Mouse (Mus musculus) MEL (cell line): ENCODE data around the gene Pik3c2b.

Experiments used
- CHD1 ChIP-seq: IDR thresholded peaks from 2 replicates; pipeline ENCODE4 v1.6.1; 2012; ENCODE audit warnings: low read depth, mild to moderate bottlenecking, inconsistent platforms, low read length, improper control_type of control experiment
- CTCF ChIP-seq, 3 experiments: IDR thresholded peaks in 2 of 3; conservative IDR thresholded peaks in 1 of 3; 2 replicates each; pipeline ENCODE4 v1.5.1; 2011 to 2012; ENCODE audit warnings: low read length in 3 of 3, low read depth in 2 of 3, mild to moderate bottlenecking in 2 of 3, improper control_type of control experiment in 1 of 3, inconsistent platforms in 1 of 3, mixed read lengths in 1 of 3, moderate library complexity in 1 of 3; ENCODE audit not compliant: control insufficient read depth in 1 of 3, insufficient read depth in 1 of 3, poor library complexity in 1 of 3, severe bottlenecking in 1 of 3
- EP300 ChIP-seq, 2 experiments: IDR thresholded peaks; 2 replicates each; pipeline ENCODE4 v1.6.1; 2011; ENCODE audit warnings: improper control_type of control experiment in 2 of 2, low read length in 2 of 2, low read depth in 1 of 2, mild to moderate bottlenecking in 1 of 2
- KAT2A ChIP-seq: conservative IDR thresholded peaks from 2 replicates; pipeline ENCODE4 v1.6.1; 2012; ENCODE audit warnings: low read depth, low read length, improper control_type of control experiment, inconsistent platforms
- MAFK ChIP-seq: IDR thresholded peaks from 2 replicates; pipeline ENCODE4 v1.6.1; 2011; ENCODE audit warnings: low read depth, mild to moderate bottlenecking, low read length, improper control_type of control experiment, borderline replicate concordance
- MAZ ChIP-seq: IDR thresholded peaks from 2 replicates; pipeline ENCODE4 v1.6.1; 2012; ENCODE audit warnings: low read depth, mild to moderate bottlenecking, inconsistent platforms, low read length, improper control_type of control experiment
- MEF2A ChIP-seq: IDR thresholded peaks from 2 replicates; pipeline ENCODE4 v1.6.1; 2014; ENCODE audit warnings: low read depth, mild to moderate bottlenecking, inconsistent platforms, low read length, improper control_type of control experiment; ENCODE audit not compliant: poor library complexity, insufficient replicate concordance, severe bottlenecking; ENCODE audit errors: extremely low read depth
- MYC ChIP-seq: IDR thresholded peaks from 2 replicates; pipeline ENCODE4 v1.6.1; 2011; ENCODE audit warnings: low read depth, mild to moderate bottlenecking, low read length, improper control_type of control experiment, moderate library complexity
- NELFE ChIP-seq: IDR thresholded peaks from 2 replicates; pipeline ENCODE4 v1.6.1; 2011; ENCODE audit warnings: low read depth, low read length, improper control_type of control experiment
- POLR2A ChIP-seq, 2 experiments: IDR thresholded peaks; 2 replicates each; pipeline ENCODE4 v1.6.1; 2011 to 2012; ENCODE audit warnings: low read length in 2 of 2, mild to moderate bottlenecking in 2 of 2, control low read depth in 1 of 2, improper control_type of control experiment in 1 of 2, low read depth in 1 of 2, moderate library complexity in 1 of 2; ENCODE audit not compliant: control insufficient read depth in 1 of 2, insufficient read depth in 1 of 2, poor library complexity in 1 of 2
- RAD21 ChIP-seq: IDR thresholded peaks from 2 replicates; pipeline ENCODE4 v1.6.1; 2011; ENCODE audit warnings: mild to moderate bottlenecking, low read depth, low read length, improper control_type of control experiment
- TAL1 ChIP-seq: IDR thresholded peaks from 2 replicates; pipeline ENCODE4 v1.6.1; 2012; ENCODE audit warnings: mild to moderate bottlenecking, inconsistent platforms, low read length, moderate library complexity, mixed read lengths

DNA sequence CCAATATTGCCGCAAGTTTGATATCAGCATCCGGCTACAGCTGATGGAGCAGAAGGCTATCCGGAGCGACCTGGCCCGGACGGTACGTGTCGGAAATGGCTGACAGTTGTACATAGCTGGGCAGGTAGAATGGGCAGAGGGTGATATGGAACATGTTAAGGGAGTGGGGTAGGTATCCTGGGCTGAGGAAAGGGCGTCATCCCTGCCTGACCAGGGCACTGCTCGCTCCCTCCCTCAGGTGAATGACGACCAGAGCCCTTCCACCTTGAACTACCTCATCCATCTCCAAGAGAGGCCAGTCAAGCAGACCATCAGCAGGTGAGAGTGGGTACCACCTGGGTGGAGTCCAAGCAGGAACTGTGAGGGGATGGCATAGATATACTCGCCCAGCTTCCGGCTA lies 29.1 kb downstream of the Pik3c2b start:
- TF ChIP-seq TAL1 = no peak
- TF ChIP-seq CHD1 = no peak
- TF ChIP-seq KAT2A = no peak
- TF ChIP-seq EP300 (IDR thresholded peaks at IDR 0.05; ENCODE audit: low read depth in 1 of 2, low read length in 2 of 2) = no peak
- TF ChIP-seq MEF2A = no peak
- TF ChIP-seq MYC = no peak
- TF ChIP-seq CTCF (IDR thresholded peaks at IDR 0.05 in 2 of 3, conservative IDR thresholded peaks at IDR 0.05 in 1 of 3; ENCODE audit: control insufficient read depth in 1 of 3, insufficient read depth in 1 of 3, low read depth in 2 of 3, low read length in 3 of 3, poor library complexity in 1 of 3, severe bottlenecking in 1 of 3) = no peak
- no peak for TF ChIP-seq POLR2A (IDR thresholded peaks at IDR 0.05; ENCODE audit: control insufficient read depth in 1 of 2, insufficient read depth in 1 of 2, low read depth in 1 of 2, low read length in 2 of 2, poor library complexity in 1 of 2)
- TF ChIP-seq MAFK = no peak
- TF ChIP-seq MAZ = no peak
- no peak for TF ChIP-seq NELFE
- TF ChIP-seq RAD21 = no peak
